Mouse (Mus musculus): ENCODE data around the gene Ube2c.

DNA sequence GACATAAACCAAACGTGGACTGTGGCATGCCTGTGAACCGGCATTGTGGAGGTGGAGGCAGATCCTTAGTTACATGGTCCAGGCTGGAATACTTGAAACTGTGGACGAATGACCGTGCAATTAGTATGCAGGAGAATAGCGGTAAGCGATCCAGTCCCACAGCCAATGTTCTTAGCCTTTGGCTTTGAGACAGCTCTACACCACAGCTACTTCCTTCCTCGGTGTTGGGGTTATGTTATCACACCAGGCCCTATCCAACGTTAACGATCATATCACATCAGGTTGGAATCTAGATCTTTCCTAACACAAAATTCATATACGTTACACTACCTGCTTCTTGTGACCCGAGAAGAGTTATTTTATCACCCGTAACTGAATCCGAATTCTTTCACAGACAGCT, 24.7 kb upstream of the Ube2c start:
- no peak for TF ChIP-seq USF1 (IDR thresholded peaks at IDR 0.05; ENCODE audit: low read depth)
- no peak for TF ChIP-seq MAX (IDR thresholded peaks at IDR 0.05)
- TF ChIP-seq CEBPB (IDR thresholded peaks at IDR 0.05; ENCODE audit: low read depth) = no peak
- TF ChIP-seq CTCF (IDR thresholded peaks at IDR 0.05; ENCODE audit: control insufficient read depth, insufficient read depth, insufficient read length) = no peak
- no peak for TF ChIP-seq MYOG (IDR thresholded peaks at IDR 0.05; ENCODE audit: control insufficient read depth, extremely low read depth, insufficient read length)
- no peak for TF ChIP-seq FOSL1 (IDR thresholded peaks at IDR 0.05; ENCODE audit: insufficient read depth, low read length, poor library complexity, severe bottlenecking)

Data from C2C12 (cell line).